Mouse (Mus musculus): ENCODE results near the gene Tspyl2. TPM values are rescaled to one million over a fixed set of nuclear protein-coding genes. Genes with fewer than 3 reads are reported as not detected.
A peak's percentile ranks its signal among the peaks of the same experiment; 100 is the strongest.

Gene Tspyl2
- 18.8 TPM for polyA plus RNA-seq (2012; fragmentation: generic; extraction: Trizol)
- long read RNA-seq, experiment 1, partial matches to known transcripts, result 1 of 3 reads
- long read RNA-seq, experiment 1, other reads (novel, unspliced or antisense), result 1 of 3 reads
- long read RNA-seq, experiment 2, transcript Tspyl2-201 (7 exons, 2,696 nt), result major isoform, 29 of 41 reads
- long read RNA-seq, experiment 2, partial matches to known transcripts, result 1 of 41 reads
- long read RNA-seq, experiment 2, other reads (novel, unspliced or antisense), result 11 of 41 reads

GRCm38 (mm10) chrX:152342358-152342901 lies at the start of gene Tspyl2:
Gene Tspyl2 (minus strand): TSS chrX:152342425.
- peaks cover 28% of the 10 kb centered on the region for H3K79me2 ChIP-seq (ENCODE audit: control insufficient read depth, insufficient read depth)
- H3ac ChIP-seq (ENCODE audit: control insufficient read depth, insufficient read length, low read depth), result peak within 1 kb of the TSS; percentile 72
- peak within 1 kb of the TSS; percentile 42 for H3K4me3 ChIP-seq (ENCODE audit: insufficient read depth, poor library complexity, severe bottlenecking)
- peaks cover 10% of the 10 kb centered on the region for H3K36me3 ChIP-seq (ENCODE audit: control insufficient read depth, insufficient read depth)
- no peaks in the 10 kb centered on the region for H3K27me3 ChIP-seq (ENCODE audit: control insufficient read depth, insufficient read depth, insufficient read length)
- TF ChIP-seq MYOD1 (IDR thresholded peaks at IDR 0.05; ENCODE audit: control insufficient read depth, insufficient read length, low read depth), result no peak
- TF ChIP-seq FOSL1 (IDR thresholded peaks at IDR 0.05; ENCODE audit: insufficient read depth, low read length, poor library complexity, severe bottlenecking), result no peak
- no peak for TF ChIP-seq USF1 (IDR thresholded peaks at IDR 0.05; ENCODE audit: low read depth)
- TF ChIP-seq CTCF (IDR thresholded peaks at IDR 0.05; ENCODE audit: control insufficient read depth, insufficient read depth, insufficient read length), result no peak
- TF ChIP-seq CEBPB (IDR thresholded peaks at IDR 0.05; ENCODE audit: low read depth), result no peak
- TF ChIP-seq MAX (IDR thresholded peaks at IDR 0.05), result no peak
- no peak for TF ChIP-seq MYOG (IDR thresholded peaks at IDR 0.05; ENCODE audit: control insufficient read depth, extremely low read depth, insufficient read length)
- peaks cover 9% of the 10 kb centered on the region for H3K79me3 ChIP-seq (ENCODE audit: low read depth)

- no peak for TF ChIP-seq USF1 (IDR thresholded peaks at IDR 0.05; ENCODE audit: low read depth)
- TF ChIP-seq MAX (IDR thresholded peaks at IDR 0.05), result no peak
- no peak for TF ChIP-seq FOSL1 (IDR thresholded peaks at IDR 0.05; ENCODE audit: insufficient read depth, low read length, poor library complexity, severe bottlenecking)
- TF ChIP-seq MYOG (IDR thresholded peaks at IDR 0.05; ENCODE audit: control insufficient read depth, extremely low read depth, insufficient read length), result no peak
- no peak for TF ChIP-seq CEBPB (IDR thresholded peaks at IDR 0.05; ENCODE audit: low read depth)
- no peak for TF ChIP-seq MYOD1 (IDR thresholded peaks at IDR 0.05; ENCODE audit: control insufficient read depth, insufficient read length, low read depth)
- no peak for TF ChIP-seq CTCF (IDR thresholded peaks at IDR 0.05; ENCODE audit: control insufficient read depth, insufficient read depth, insufficient read length)
- Histone ChIP-seq H3K27me3 (ENCODE audit: control insufficient read depth, insufficient read depth, insufficient read length) (no peaks in the 10 kb centered on the region), H3ac (ENCODE audit: control insufficient read depth, insufficient read length, low read depth) (peak within 1 kb of the TSS; percentile 76), H3K4me3 (ENCODE audit: insufficient read depth, poor library complexity, severe bottlenecking) (peak within 1 kb of the TSS; percentile 40), H3K79me3 (ENCODE audit: low read depth) (peaks cover 4% of the 10 kb centered on the region), H3K36me3 (ENCODE audit: control insufficient read depth, insufficient read depth) (no peaks in the 10 kb centered on the region), H3K79me2 (ENCODE audit: control insufficient read depth, insufficient read depth) (peaks cover 12% of the 10 kb centered on the region)
These were observed 26.4 kb upstream of the Tspyl2 start, which contains the start of gene Gpr173 for GRCm38 (mm10) chrX:152368397-152369273. Gene Gpr173 (minus strand): TSS chrX:152368704.

GRCm38 (mm10) chrX:152368054-152368396 lies 25.8 kb upstream of the Tspyl2 start:
- Histone ChIP-seq H3K79me3 (ENCODE audit: low read depth) (peaks cover 4% of the 10 kb centered on the region), H3ac (ENCODE audit: control insufficient read depth, insufficient read length, low read depth) (peak overlapping the region; percentile 76), H3K36me3 (ENCODE audit: control insufficient read depth, insufficient read depth) (no peaks in the 10 kb centered on the region), H3K27me3 (ENCODE audit: control insufficient read depth, insufficient read depth, insufficient read length) (no peaks in the 10 kb centered on the region), H3K79me2 (ENCODE audit: control insufficient read depth, insufficient read depth) (peaks cover 12% of the 10 kb centered on the region), H3K4me3 (ENCODE audit: insufficient read depth, poor library complexity, severe bottlenecking) (peak overlapping the region; percentile 40)
- TF ChIP-seq USF1 (IDR thresholded peaks at IDR 0.05; ENCODE audit: low read depth) (no peak), MYOG (IDR thresholded peaks at IDR 0.05; ENCODE audit: control insufficient read depth, extremely low read depth, insufficient read length) (no peak), CEBPB (IDR thresholded peaks at IDR 0.05; ENCODE audit: low read depth) (no peak), CTCF (IDR thresholded peaks at IDR 0.05; ENCODE audit: control insufficient read depth, insufficient read depth, insufficient read length) (no peak), FOSL1 (IDR thresholded peaks at IDR 0.05; ENCODE audit: insufficient read depth, low read length, poor library complexity, severe bottlenecking) (no peak), MAX (IDR thresholded peaks at IDR 0.05) (no peak), MYOD1 (IDR thresholded peaks at IDR 0.05; ENCODE audit: control insufficient read depth, insufficient read length, low read depth) (no peak)

- no peaks in the 10 kb centered on the region for H3K36me3 ChIP-seq (ENCODE audit: control insufficient read depth, insufficient read depth)
- H3K4me3 ChIP-seq (ENCODE audit: insufficient read depth, poor library complexity, severe bottlenecking), result no peak overlapping the region
- H3K79me2 ChIP-seq (ENCODE audit: control insufficient read depth, insufficient read depth), result peaks cover 12% of the 10 kb centered on the region
- no peak overlapping the region for H3ac ChIP-seq (ENCODE audit: control insufficient read depth, insufficient read length, low read depth)
- H3K27me3 ChIP-seq (ENCODE audit: control insufficient read depth, insufficient read depth, insufficient read length), result no peaks in the 10 kb centered on the region
- peaks cover 4% of the 10 kb centered on the region for H3K79me3 ChIP-seq (ENCODE audit: low read depth)
- TF ChIP-seq FOSL1 (IDR thresholded peaks at IDR 0.05; ENCODE audit: insufficient read depth, low read length, poor library complexity, severe bottlenecking), result no peak
- TF ChIP-seq MYOG (IDR thresholded peaks at IDR 0.05; ENCODE audit: control insufficient read depth, extremely low read depth, insufficient read length), result no peak
- TF ChIP-seq CTCF (IDR thresholded peaks at IDR 0.05; ENCODE audit: control insufficient read depth, insufficient read depth, insufficient read length), result no peak
- no peak for TF ChIP-seq MAX (IDR thresholded peaks at IDR 0.05)
- no peak for TF ChIP-seq MYOD1 (IDR thresholded peaks at IDR 0.05; ENCODE audit: control insufficient read depth, insufficient read length, low read depth)
- TF ChIP-seq USF1 (IDR thresholded peaks at IDR 0.05; ENCODE audit: low read depth), result no peak
- no peak for TF ChIP-seq CEBPB (IDR thresholded peaks at IDR 0.05; ENCODE audit: low read depth)
These were observed 24.2 kb upstream of the Tspyl2 start for GRCm38 (mm10) chrX:152366418-152366817.

GRCm38 (mm10) chrX:152352553-152353153 lies 10.4 kb upstream of the Tspyl2 start:
- Histone ChIP-seq H3K79me2 (ENCODE audit: control insufficient read depth, insufficient read depth) (no peaks in the 10 kb centered on the region), H3ac (ENCODE audit: control insufficient read depth, insufficient read length, low read depth) (no peak overlapping the region), H3K79me3 (ENCODE audit: low read depth) (no peaks in the 10 kb centered on the region), H3K36me3 (ENCODE audit: control insufficient read depth, insufficient read depth) (no peaks in the 10 kb centered on the region), H3K4me3 (ENCODE audit: insufficient read depth, poor library complexity, severe bottlenecking) (no peak overlapping the region), H3K27me3 (ENCODE audit: control insufficient read depth, insufficient read depth, insufficient read length) (no peaks in the 10 kb centered on the region)
- TF ChIP-seq FOSL1 (IDR thresholded peaks at IDR 0.05; ENCODE audit: insufficient read depth, low read length, poor library complexity, severe bottlenecking), result no peak
- no peak for TF ChIP-seq MAX (IDR thresholded peaks at IDR 0.05)
- TF ChIP-seq USF1 (IDR thresholded peaks at IDR 0.05; ENCODE audit: low read depth), result no peak
- TF ChIP-seq CEBPB (IDR thresholded peaks at IDR 0.05; ENCODE audit: low read depth), result no peak
- TF ChIP-seq MYOG (IDR thresholded peaks at IDR 0.05; ENCODE audit: control insufficient read depth, extremely low read depth, insufficient read length), result no peak
- TF ChIP-seq CTCF (IDR thresholded peaks at IDR 0.05; ENCODE audit: control insufficient read depth, insufficient read depth, insufficient read length), result no peak
- TF ChIP-seq MYOD1 (IDR thresholded peaks at IDR 0.05; ENCODE audit: control insufficient read depth, insufficient read length, low read depth), result no peak

Data from C2C12 (cell line).